Mouse (Mus musculus) liver, postnatal 0 days (tissue): Measurements from ENCODE around the gene Rbms1. TPM values are rescaled to one million over a fixed set of nuclear protein-coding genes. Genes with fewer than 3 reads are reported as not detected.
A peak's percentile ranks its signal among the peaks of the same experiment; 100 is the strongest.

ENCODE experiments used
- ATAC-seq: fragments of 200-750 bp; cut with Nextera tagmentation; 2 replicates; pipeline ENCODE4 v1.8.0; 2017; ENCODE audit warnings: mild to moderate bottlenecking, moderate library complexity
- DNase-seq: peaks from one replicate; pipeline ENCODE4 v3.0.0-alpha.2; 2016
- H3K27ac ChIP-seq: fragments of 300-500 bp; sonication (generic); 2 replicates; pipeline ENCODE4 v1.5.1; 2014; ENCODE audit warnings: antibody characterized with exemption, moderate library complexity, mild to moderate bottlenecking, low read depth
- H3K27me3 ChIP-seq: fragments of 300-500 bp; sonication (generic); 2 replicates; pipeline ENCODE4 v1.6.1; 2014; ENCODE audit warnings: low read length, control low read depth, mixed read lengths; ENCODE audit not compliant: insufficient read depth
- H3K36me3 ChIP-seq: fragments of 300-500 bp; sonication (generic); replicated peaks from 2 replicates; pipeline ENCODE4 v1.6.1; 2014; ENCODE audit warnings: mild to moderate bottlenecking, control low read depth, low read length, moderate library complexity, mixed read lengths; ENCODE audit not compliant: insufficient read depth
- H3K4me1 ChIP-seq: fragments of 300-500 bp; sonication (generic); 2 replicates; pipeline ENCODE4 v1.6.1; 2014; ENCODE audit warnings: antibody characterized with exemption, mild to moderate bottlenecking, control low read depth; ENCODE audit not compliant: insufficient read depth
- H3K4me2 ChIP-seq: fragments of 300-500 bp; sonication (generic); 2 replicates; pipeline ENCODE4 v1.6.1; 2014; ENCODE audit warnings: low read depth, mild to moderate bottlenecking, low read length, moderate library complexity, mixed read lengths
- H3K4me3 ChIP-seq: fragments of 300-500 bp; sonication (generic); 2 replicates; pipeline ENCODE4 v1.5.1; 2014; ENCODE audit warnings: low read depth, low read length
- H3K9ac ChIP-seq: fragments of 300-500 bp; sonication (generic); replicated peaks from 2 replicates; pipeline ENCODE4 v1.6.1; 2014; ENCODE audit warnings: mild to moderate bottlenecking, moderate library complexity
- H3K9me3 ChIP-seq: fragments of 300-500 bp; sonication (generic); 2 replicates; pipeline ENCODE4 v1.6.1; 2016; ENCODE audit warnings: mild to moderate bottlenecking, control low read depth, low read length, mixed read lengths
- CTCF ChIP-seq: sonication (generic); IDR thresholded peaks from 2 replicates; pipeline ENCODE4 v1.5.1; 2016; ENCODE audit warnings: antibody characterized with exemption, low read depth
- EP300 ChIP-seq: IDR thresholded peaks from 2 replicates; pipeline ENCODE4 v1.6.1; 2016; ENCODE audit warnings: antibody characterized with exemption, low read depth, mild to moderate bottlenecking
- WGBS: fragments of 180-500 bp; shearing (Covaris S2); extraction: QIAGEN DNeasy Blood & Tissue Kit; methylation state at CpG from one replicate; pipeline ENCODE4 v1.1.7; 2014; ENCODE audit not compliant: insufficient replicate concordance; 5-methylcytosine and 5-hydroxymethylcytosine counted together
- polyA plus RNA-seq: library from polyadenylated mRNA; unstranded; fragments of >200 nt; fragmentation: Nextera tagmentation; extraction: Ambion mirVana; gene quantifications from 2 replicates; pipeline ENCODE4 v1.2.1, GENCODE M21; 2015

The Rbms1 gene
- polyA plus RNA-seq, 1 experiment from 2014 or later = 38.5 TPM

DNA sequence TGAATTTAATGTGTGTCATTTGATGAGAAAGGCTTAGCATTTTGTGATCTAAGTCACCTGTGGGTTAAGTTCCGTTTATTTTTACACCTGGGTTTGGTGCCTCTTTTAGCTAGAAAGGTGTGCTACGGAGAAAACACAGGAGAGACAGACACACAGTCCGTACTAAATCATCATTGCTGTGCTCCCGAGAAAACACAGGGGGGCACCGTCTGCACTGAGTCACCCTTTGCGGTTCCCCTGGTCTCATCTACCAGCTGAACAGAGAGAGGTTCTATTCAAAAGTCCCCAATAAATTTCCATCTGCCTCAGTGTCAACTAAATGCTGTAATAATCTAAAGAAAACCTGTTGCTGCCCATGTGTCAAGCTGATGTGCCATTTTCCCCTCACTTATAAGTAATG lies 232.1 kb downstream of the Rbms1 start:
- no peaks in the 10 kb centered on the region for H3K4me1 ChIP-seq
- H3K36me3 ChIP-seq = no peaks in the 10 kb centered on the region
- no peaks in the 10 kb centered on the region for H3K27me3 ChIP-seq
- no peaks in the 10 kb centered on the region for H3K9me3 ChIP-seq
- no peak overlapping the region for H3K4me3 ChIP-seq
- H3K27ac ChIP-seq = no peak overlapping the region
- no peak overlapping the region for H3K9ac ChIP-seq
- 61% methylated on average over 6 of the region's 6 CpGs for WGBS
- TF ChIP-seq CTCF (peak; percentile 34; the same call in 1 of the 2 replicates), EP300 (no peak)
- no peak overlapping the region for H3K4me2 ChIP-seq
- DNase-seq = no peak
- ATAC-seq = no peak

DNA sequence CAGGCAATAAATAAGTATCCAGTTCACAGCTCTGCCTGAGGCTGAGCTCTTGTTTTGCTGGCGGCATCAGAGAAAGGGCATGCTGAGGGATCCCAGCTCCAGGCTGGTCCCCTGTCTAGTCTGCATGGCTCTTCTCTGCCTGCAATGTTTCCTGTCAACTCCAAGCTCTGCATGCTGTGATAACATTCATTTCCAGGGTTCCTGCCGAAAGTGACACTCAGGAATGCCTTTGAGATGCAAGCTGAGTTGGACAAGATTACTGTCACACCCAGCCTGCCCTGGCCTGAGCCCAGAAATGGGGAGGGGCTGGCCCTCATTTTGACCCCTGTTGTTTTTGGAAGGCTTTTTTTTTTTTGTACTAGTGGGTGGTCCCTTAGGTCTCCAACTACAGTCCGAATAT lies 233.0 kb downstream of the Rbms1 start:
- DNase-seq = no peak
- TF ChIP-seq CTCF (no peak), EP300 (no peak)
- Histone ChIP-seq H3K36me3 (no peaks in the 10 kb centered on the region), H3K4me2 (no peak overlapping the region), H3K27me3 (no peaks in the 10 kb centered on the region), H3K9ac (no peak overlapping the region), H3K9me3 (no peaks in the 10 kb centered on the region), H3K4me1 (no peaks in the 10 kb centered on the region), H3K4me3 (no peak overlapping the region), H3K27ac (no peak overlapping the region)
- no peak for ATAC-seq
- 39% methylated on average over 3 of the region's 3 CpGs for WGBS

DNA sequence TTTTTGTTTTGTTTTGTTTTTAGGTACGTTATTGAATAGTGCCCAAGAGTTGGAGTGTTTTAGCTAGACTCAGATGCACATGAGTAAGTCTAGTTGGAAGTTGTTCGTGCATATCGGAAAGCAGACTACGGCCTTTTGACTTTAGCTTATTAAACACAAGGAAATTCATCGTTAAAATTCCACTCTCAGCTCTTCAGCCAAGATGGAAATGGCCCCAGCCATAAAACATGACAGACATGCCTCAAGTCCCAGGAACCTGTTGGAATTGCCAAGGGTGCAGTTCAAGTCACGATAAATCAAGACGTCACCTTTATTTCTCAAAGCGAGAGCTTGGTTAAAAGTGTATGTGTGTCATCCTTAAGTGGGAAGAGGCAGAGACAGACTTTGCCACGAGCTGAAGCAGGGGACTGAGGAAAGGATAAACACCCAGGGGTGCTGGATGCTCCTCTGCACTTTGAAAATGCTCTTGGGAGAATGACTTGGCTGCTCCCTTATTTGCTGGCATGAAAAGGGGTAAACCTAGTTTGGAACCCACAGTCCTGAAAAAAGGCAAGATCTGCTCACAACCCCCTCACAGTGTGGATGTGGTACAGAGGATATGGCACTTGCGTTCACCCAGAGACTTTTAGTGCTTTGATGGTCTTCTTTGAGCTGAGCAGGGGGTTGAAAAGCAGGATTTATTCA lies 233.9 kb downstream of the Rbms1 start:
- Histone ChIP-seq H3K36me3 (no peaks in the 10 kb centered on the region), H3K9ac (no peak overlapping the region), H3K4me3 (no peak overlapping the region), H3K27me3 (no peaks in the 10 kb centered on the region), H3K4me1 (no peaks in the 10 kb centered on the region), H3K4me2 (no peak overlapping the region), H3K27ac (no peak overlapping the region), H3K9me3 (no peaks in the 10 kb centered on the region)
- 65% methylated on average over 10 of the region's 10 CpGs for WGBS
- no peak for DNase-seq
- no peak for ATAC-seq
- no peak for TF ChIP-seq CTCF
- TF ChIP-seq EP300 = no peak

DNA sequence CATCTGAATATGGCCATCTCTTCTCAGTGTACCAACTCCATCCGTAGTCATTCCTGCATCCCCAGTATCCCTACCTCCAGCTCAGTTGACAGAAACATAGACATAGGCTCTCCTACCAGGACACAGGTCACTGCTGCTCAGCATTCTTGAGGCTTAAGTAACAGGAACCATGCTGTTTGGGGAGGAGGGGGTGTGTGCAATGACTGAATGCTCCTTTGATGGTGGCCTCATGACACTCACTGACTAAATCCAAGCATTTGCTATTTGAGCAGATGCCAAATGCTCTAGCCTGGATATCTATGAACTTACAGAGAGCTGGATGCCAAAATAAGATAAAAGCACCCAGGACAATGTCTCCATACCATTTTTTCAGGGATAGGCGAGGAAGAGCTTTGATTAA lies 238.3 kb downstream of the Rbms1 start:
- no peak overlapping the region for H3K4me3 ChIP-seq
- H3K9ac ChIP-seq = no peak overlapping the region
- no peak overlapping the region for H3K4me2 ChIP-seq
- ATAC-seq (no peak), DNase-seq (no peak)
- H3K27me3 ChIP-seq = no peaks in the 10 kb centered on the region
- WGBS = 74% methylated on average over 2 of the region's 2 CpGs
- H3K9me3 ChIP-seq = no peaks in the 10 kb centered on the region
- TF ChIP-seq EP300 (no peak), CTCF (no peak)
- H3K4me1 ChIP-seq = no peaks in the 10 kb centered on the region
- H3K36me3 ChIP-seq = no peaks in the 10 kb centered on the region
- H3K27ac ChIP-seq = no peak overlapping the region

DNA sequence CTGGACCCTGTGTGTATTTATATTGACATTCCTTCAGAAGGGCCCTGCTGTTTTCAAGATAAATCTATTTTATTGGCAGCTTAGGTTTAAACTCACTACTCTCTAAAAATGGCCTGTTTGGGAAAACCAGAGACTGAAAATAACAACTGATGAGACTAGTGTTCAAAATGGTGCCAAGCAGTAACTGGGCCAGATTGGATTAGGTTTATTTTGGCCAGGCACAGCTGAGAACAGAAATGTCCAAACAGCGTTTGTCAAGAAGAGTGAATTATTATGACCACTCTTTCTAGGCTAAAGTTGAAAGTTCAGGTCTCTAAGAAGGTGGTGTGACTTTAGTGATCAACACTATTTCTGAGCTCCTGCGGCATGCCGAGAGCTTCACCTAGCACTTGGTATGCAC lies 240.0 kb downstream of the Rbms1 start:
- 90% methylated on average over 3 of the region's 3 CpGs for WGBS
- H3K4me3 ChIP-seq = no peak overlapping the region
- H3K27me3 ChIP-seq = no peaks in the 10 kb centered on the region
- no peak overlapping the region for H3K4me2 ChIP-seq
- no peaks in the 10 kb centered on the region for H3K4me1 ChIP-seq
- no peak overlapping the region for H3K27ac ChIP-seq
- no peaks in the 10 kb centered on the region for H3K9me3 ChIP-seq
- H3K9ac ChIP-seq = no peak overlapping the region
- DNase-seq (no peak), ATAC-seq (no peak)
- H3K36me3 ChIP-seq = no peaks in the 10 kb centered on the region
- TF ChIP-seq EP300 = no peak
- TF ChIP-seq CTCF = no peak

DNA sequence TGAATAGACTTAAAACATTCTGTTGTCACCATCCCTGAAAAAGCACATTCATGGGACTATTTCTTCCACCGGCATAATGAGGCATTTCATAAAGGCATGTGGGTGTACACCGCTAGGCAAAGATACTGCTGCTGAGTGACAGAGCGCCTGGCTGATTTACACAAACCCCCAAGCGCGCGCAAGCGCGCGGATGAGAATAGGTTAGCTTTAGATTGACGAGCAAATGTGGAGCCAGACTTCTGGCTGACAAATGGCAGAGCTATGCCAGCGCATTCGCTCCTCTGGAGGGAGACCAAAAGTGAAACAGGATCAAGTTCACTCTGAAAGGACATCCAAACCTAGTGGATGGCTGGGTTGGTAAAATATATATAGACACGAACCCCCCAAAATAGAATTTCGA lies 240.5 kb downstream of the Rbms1 start, which contains the start of gene Itgb6:
Gene Itgb6, minus strand, starts transcription at position 130 of the 400 bp plus-strand sequence.
- Histone ChIP-seq H3K4me1 (no peaks in the 10 kb centered on the region), H3K36me3 (no peaks in the 10 kb centered on the region), H3K4me2 (no peak within 1 kb of the TSS), H3K27me3 (no peaks in the 10 kb centered on the region), H3K9me3 (no peaks in the 10 kb centered on the region), H3K4me3 (no peak within 1 kb of the TSS), H3K27ac (no peak within 1 kb of the TSS), H3K9ac (no peak within 1 kb of the TSS)
- no peak for DNase-seq
- TF ChIP-seq CTCF (no peak), EP300 (no peak)
- WGBS = 89% methylated on average over 14 of the region's 14 CpGs
- no peak for ATAC-seq
